Mouse (Mus musculus) ES-Bruce4 (cell line): ENCODE measurements at regions not wholly inside any gene's neighbourhood (a gene's known extent, or its start where the extent isn't known, plus 50 kb on each side); places are given as distances from the start of the nearest gene placed in this dataset.

Experiments used
- CTCF ChIP-seq: IDR thresholded peaks from one replicate; pipeline ENCODE4 v1.8.1; 2011; ENCODE audit warnings: low read depth, low read length
- EP300 ChIP-seq: IDR thresholded peaks from 2 replicates; pipeline ENCODE4 v1.6.1; 2011; ENCODE audit warnings: low read depth, low read length; ENCODE audit not compliant: insufficient read depth
- POLR2A ChIP-seq: IDR thresholded peaks from one replicate; pipeline ENCODE4 v1.8.1; 2011; ENCODE audit warnings: low read length; ENCODE audit not compliant: insufficient read depth

DNA sequence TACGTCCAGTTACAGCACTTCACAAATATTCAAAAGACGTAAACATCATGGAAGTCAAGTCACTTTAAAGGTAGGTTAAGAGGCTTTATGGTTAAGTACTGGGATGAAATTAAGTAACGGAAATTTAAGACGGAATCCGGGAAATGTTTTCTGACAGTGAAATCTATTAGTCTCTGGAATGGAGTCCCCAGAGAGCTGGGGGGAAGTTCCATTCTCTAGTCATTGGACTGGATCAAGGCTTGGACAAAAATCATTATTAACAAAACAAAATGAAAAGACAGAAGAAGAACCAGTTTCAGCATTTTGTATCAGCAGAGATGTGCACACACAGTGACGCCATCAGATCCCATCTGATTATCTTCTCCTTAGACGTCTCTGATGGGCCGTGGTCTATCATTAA lies 337.8 kb upstream of the Pmfbp1 start:
- TF ChIP-seq CTCF (no peak), POLR2A (no peak), EP300 (no peak)
